15 mouse cellular contexts compared by ENCODE assay signal in genomic region chr19:15669996-15670395, GRCm38 (mm10).
DNase-seq lines count a peak whose midpoint lies in the region; ATAC-seq lines count a peak whose summit lies in the region.
"Had no signal": no experiment of that assay in that cellular context is flagged by ENCODE, and none has a peak within 500 bp of the region (broad histone marks: within the 10 kb centered on the region; RNA-seq: fewer than 3 reads in every experiment).

No protein-coding gene starts in this region.

- no peaks in the 10 kb centered on the region for H3K9me3 ChIP-seq in kidney, embryonic 14.5 days (ENCODE audit: control insufficient read depth, low read length)
- no peaks in the 10 kb centered on the region for H3K9me3 ChIP-seq in midbrain, embryonic 14.5 days (ENCODE audit: control insufficient read depth, low read length)
- H3K9me3 ChIP-seq in midbrain, embryonic 10.5 days (replicated peaks), result no peaks in the 10 kb centered on the region
- H3K9me3 ChIP-seq: embryonic facial prominence, embryonic 13.5 days; forebrain, embryonic 13.5 days; heart, embryonic 15.5 days; hindbrain, embryonic 15.5 days; liver, embryonic 15.5 days had no signal

- H3K4me3 ChIP-seq in kidney, embryonic 14.5 days (ENCODE audit: low read length), result no peak overlapping the region
- no peak overlapping the region for H3K4me3 ChIP-seq in midbrain, embryonic 14.5 days (replicated peaks; ENCODE audit: low read depth, low read length)
- no peak overlapping the region for H3K4me3 ChIP-seq in midbrain, embryonic 10.5 days
- H3K4me3 ChIP-seq: embryonic facial prominence, embryonic 13.5 days; forebrain, embryonic 13.5 days; heart, embryonic 15.5 days; hindbrain, embryonic 15.5 days; liver, embryonic 15.5 days had no signal

- H3K4me2 ChIP-seq in kidney, embryonic 14.5 days (replicated peaks; ENCODE audit: low read depth, low read length), result no peak overlapping the region
- no peak overlapping the region for H3K4me2 ChIP-seq in midbrain, embryonic 14.5 days (ENCODE audit: low read length)
- H3K4me2 ChIP-seq: embryonic facial prominence, embryonic 13.5 days; forebrain, embryonic 13.5 days; heart, embryonic 15.5 days; hindbrain, embryonic 15.5 days; liver, embryonic 15.5 days had no signal

- DNase-seq in cerebellum, postnatal 10 days, result peak; percentile 73 to 80
- peak; percentile 23 to 35 for DNase-seq in kidney, adult 8-10 months
- peak; percentile 58 for DNase-seq in midbrain, embryonic 14.5 days
- DNase-seq in midbrain, embryonic 10.5 days (ENCODE audit: low spot score), result no peak
- peak; percentile 38 to 62 for DNase-seq in kidney, postnatal 36 days
- DNase-seq in layer of hippocampus, adult 9-10 months (ENCODE audit: low spot score), result no peak
- DNase-seq: gastrocnemius, postnatal 14 days; right cerebral cortex, postnatal 14 days had no signal

- no peak for ATAC-seq in cerebellum, adult (ENCODE audit: insufficient number of reproducible peaks, low FRiP score, low TSS enrichment)
- ATAC-seq in kidney, embryonic 14.5 days (ENCODE audit: low FRiP score, low TSS enrichment), result no peak
- ATAC-seq in midbrain, embryonic 14.5 days (ENCODE audit: low FRiP score, low TSS enrichment), result no peak
- ATAC-seq: forebrain, embryonic 13.5 days had no signal

- H3K4me1 ChIP-seq in kidney, embryonic 14.5 days (ENCODE audit: control insufficient read depth, insufficient read depth, low read length), result peaks cover 11% of the 10 kb centered on the region; the same call in 1 of the 2 replicates
- H3K4me1 ChIP-seq in midbrain, embryonic 14.5 days (ENCODE audit: control insufficient read depth, insufficient read depth, low read length), result peaks cover 20% of the 10 kb centered on the region
- peaks cover 17% of the 10 kb centered on the region for H3K4me1 ChIP-seq in midbrain, embryonic 10.5 days
- H3K4me1 ChIP-seq: heart, embryonic 15.5 days; liver, embryonic 15.5 days had no signal

- no peaks in the 10 kb centered on the region for H3K27me3 ChIP-seq in kidney, embryonic 14.5 days (ENCODE audit: control insufficient read depth, insufficient read depth, low read length)
- no peaks in the 10 kb centered on the region for H3K27me3 ChIP-seq in midbrain, embryonic 14.5 days (ENCODE audit: control insufficient read depth, insufficient read depth, low read length)
- 0 out of 2 replicates have a peak, but pooled peaks cover 5% of the 10 kb centered on the region for H3K27me3 ChIP-seq in midbrain, embryonic 10.5 days (ENCODE audit: low read depth, poor library complexity, severe bottlenecking)
- H3K27me3 ChIP-seq: embryonic facial prominence, embryonic 13.5 days; heart, embryonic 15.5 days; liver, embryonic 15.5 days had no signal

- 91% methylated on average over 6 of the region's 6 CpGs for WGBS in kidney, embryonic 14.5 days
- 71% methylated on average over 6 of the region's 6 CpGs for WGBS in midbrain, embryonic 14.5 days
- WGBS in midbrain, embryonic 10.5 days, result 87% methylated on average over 6 of the region's 6 CpGs

- no peak overlapping the region for H3K9ac ChIP-seq in kidney, embryonic 14.5 days (ENCODE audit: low read depth, low read length)
- no peak overlapping the region for H3K9ac ChIP-seq in midbrain, embryonic 14.5 days (replicated peaks; ENCODE audit: low read length)
- H3K9ac ChIP-seq: embryonic facial prominence, embryonic 13.5 days; forebrain, embryonic 13.5 days; heart, embryonic 15.5 days; hindbrain, embryonic 15.5 days; liver, embryonic 15.5 days had no signal

- no peak overlapping the region for H3K27ac ChIP-seq in kidney, embryonic 14.5 days (ENCODE audit: low read depth, low read length)
- no peak overlapping the region for H3K27ac ChIP-seq in midbrain, embryonic 14.5 days (replicated peaks; ENCODE audit: low read depth, low read length)
- H3K27ac ChIP-seq in midbrain, embryonic 10.5 days (replicated peaks), result no peak overlapping the region
- H3K27ac ChIP-seq: embryonic facial prominence, embryonic 13.5 days; heart, embryonic 15.5 days; liver, embryonic 15.5 days had no signal

- H3K36me3 ChIP-seq in kidney, embryonic 14.5 days (ENCODE audit: control insufficient read depth, insufficient read depth, low read length), result no peaks in the 10 kb centered on the region
- no peaks in the 10 kb centered on the region for H3K36me3 ChIP-seq in midbrain, embryonic 14.5 days (ENCODE audit: control insufficient read depth, insufficient read depth, low read length)
- H3K36me3 ChIP-seq in midbrain, embryonic 10.5 days, result no peaks in the 10 kb centered on the region
- H3K36me3 ChIP-seq: embryonic facial prominence, embryonic 13.5 days; heart, embryonic 15.5 days; hindbrain, embryonic 15.5 days; liver, embryonic 15.5 days had no signal

Comparison
In these comparisons a context has a peak if more than half of its experiments do, and no peak if none do; other contexts are left out.
1. DNase-seq: peak in cerebellum, postnatal 10 days (2 of 2), kidney, adult 8-10 months (2 of 2), midbrain, embryonic 14.5 days (single experiment) and kidney, postnatal 36 days (2 of 2); none in midbrain, embryonic 10.5 days (single experiment) and layer of hippocampus, adult 9-10 months (single experiment).